In genomic region chrX:20425839-20426449, GRCm38 (mm10) we compare ENCODE assay signal across 8 mouse cellular contexts. TPM values are rescaled to one million over a fixed set of nuclear protein-coding genes. Genes with fewer than 3 reads are reported as not detected.
DNase-seq lines count a peak whose midpoint lies in the region; ATAC-seq and TF ChIP-seq lines count a peak whose summit lies in the region.

No protein-coding gene starts in this region.

- peak overlapping the region; percentile 76 for H3K27ac ChIP-seq in gastrocnemius, adult 2 months
- H3K27ac ChIP-seq in limb, embryonic 10.5 days: peak overlapping the region; percentile 91

- DNase-seq in gastrocnemius, adult 2 months: peak; percentile 22
- no peak for DNase-seq in gastrocnemius, postnatal 10 days
- peak; percentile 19 for DNase-seq in c-Kit-negative CD71-positive TER-119-positive erythroid progenitor cells, embryonic 14.5 days (ENCODE audit: low read depth, low spot score)
- DNase-seq in limb, embryonic 10.5 days (ENCODE audit: low spot score): peak; percentile 49
- DNase-seq in mesoderm, embryonic 11.5 days (ENCODE audit: low read depth, low spot score): peak; percentile 17
- peak; percentile 8 for DNase-seq in spleen, adult 12 weeks (ENCODE audit: low spot score)

- intact Hi-C loops in gastrocnemius, adult 2 months (cut with DNase I): loop anchor here (10.0 kb wide), 1 partner anchor 61 kb away; the partner anchor contains the start of gene Rp2

- TF ChIP-seq CTCF in gastrocnemius, adult 2 months (IDR thresholded peaks at IDR 0.05): peak; percentile 10; the same call in 1 of the 2 replicates

- peak overlapping the region; percentile 84 for H3K4me3 ChIP-seq in gastrocnemius, adult 2 months
- H3K4me3 ChIP-seq in erythroblast, embryonic 14.5 days (replicated peaks): peak overlapping the region; percentile 85
- H3K4me3 ChIP-seq in limb, embryonic 10.5 days: peak overlapping the region; percentile 69

- H3K36me3 ChIP-seq in erythroblast, embryonic 14.5 days (ENCODE audit: control insufficient read depth): peaks cover 17% of the 10 kb centered on the region
- H3K36me3 ChIP-seq in limb, embryonic 10.5 days: peaks cover 7% of the 10 kb centered on the region; the same call in 1 of the 2 replicates

- peaks cover 11% of the 10 kb centered on the region for H3K4me1 ChIP-seq in erythroblast, embryonic 14.5 days (ENCODE audit: control insufficient read depth)
- no peaks in the 10 kb centered on the region for H3K4me1 ChIP-seq in limb, embryonic 10.5 days

- no peaks in the 10 kb centered on the region for H3K27me3 ChIP-seq in erythroblast, embryonic 14.5 days (ENCODE audit: control insufficient read depth)
- H3K27me3 ChIP-seq in limb, embryonic 10.5 days (ENCODE audit: low read depth, poor library complexity, severe bottlenecking): no peaks in the 10 kb centered on the region

- ATAC-seq in hematopoietic stem cell, adult 5-6 weeks (replicated peaks in 1 of 2; ENCODE audit: insufficient read depth in 1 of 2, low FRiP score in 2 of 2, low TSS enrichment in 1 of 2, low read depth in 1 of 2, poor library complexity in 2 of 2, severe bottlenecking in 2 of 2): peak; percentile 17 to 44; a peak in 3 of 4 replicates

- 9% methylated on average over 45 of the region's 51 CpGs for WGBS in limb, embryonic 10.5 days

- peaks cover 5% of the 10 kb centered on the region for H3K9me3 ChIP-seq in erythroblast, embryonic 14.5 days (ENCODE audit: control insufficient read depth, low read length)
- no peaks in the 10 kb centered on the region for H3K9me3 ChIP-seq in limb, embryonic 10.5 days (replicated peaks)

RNA-seq across cellular contexts. Expression of gene Jade3, which starts 0.5 kb away (rescaled TPM):
- under 1 TPM; 0.36 to 0.41 TPM for total RNA-seq in gastrocnemius, adult 2 months (2021)
- 1 to 10 TPM; 1.3 to 2.6 TPM for total RNA-seq in gastrocnemius, postnatal 10 days (2021)
- 0.02 and 0.04 TPM in 2 replicates for polyA plus RNA-seq in erythroblast, embryonic 14.5 days (2012)
- 14.4 and 15.6 TPM in 2 replicates for total RNA-seq in hematopoietic stem cell, adult 5-6 weeks (2017)
- 11.7 and 12.6 TPM in 2 replicates for polyA plus RNA-seq in limb, embryonic 10.5 days (2016; fragmentation: Nextera tagmentation; extraction: Ambion mirVana)
